Mouse (Mus musculus): ENCODE measurements around the gene Krt27.
A peak's percentile ranks its signal among the peaks of the same experiment; 100 is the strongest.

GRCm38 (mm10) chr11:99399956-99400549 lies 49.1 kb upstream of the Krt27 start:
- TF ChIP-seq E2F4 (IDR thresholded peaks at IDR 0.05; ENCODE audit: borderline replicate concordance, low read depth, low read length) (no peak), POLR2A (IDR thresholded peaks at IDR 0.05; ENCODE audit: control insufficient read depth in 1 of 2, insufficient read depth in 1 of 2, low read depth in 1 of 2, low read length in 2 of 2, poor library complexity in 1 of 2) (peak in 1 of 2 experiments; percentile 59; a peak in 2 of 4 replicates), CTCF (IDR thresholded peaks at IDR 0.05 in 2 of 3, conservative IDR thresholded peaks at IDR 0.05 in 1 of 3; ENCODE audit: control insufficient read depth in 1 of 3, insufficient read depth in 1 of 3, low read depth in 2 of 3, low read length in 3 of 3, poor library complexity in 1 of 3, severe bottlenecking in 1 of 3) (no peak), ZKSCAN1 (IDR thresholded peaks at IDR 0.05; ENCODE audit: low read depth, low read length) (no peak), GATA1 (IDR thresholded peaks at IDR 0.05; ENCODE audit: low read depth, low read length) (peak; percentile 20; the same call in 1 of the 2 replicates), EP300 (IDR thresholded peaks at IDR 0.05; ENCODE audit: low read depth in 1 of 2, low read length in 2 of 2) (0 out of 4 replicates have a peak, but pooled peaks of 1 of the 2 experiments have one; percentile 0), MAX (IDR thresholded peaks at IDR 0.05; ENCODE audit: low read length) (no peak), CHD1 (IDR thresholded peaks at IDR 0.05; ENCODE audit: low read depth, low read length) (no peak)

Data from MEL (cell line).